Mouse (Mus musculus) left cerebral cortex, postnatal 14 days (tissue): ENCODE measurements around the gene Mrps2. TPM values are rescaled to one million over a fixed set of nuclear protein-coding genes. Genes with fewer than 3 reads are reported as not detected.
"Not testable (repeated sequence)": the region's sequence is repeated elsewhere in the genome, so short reads cannot be mapped to it uniquely, and the experiment has no call there.

Experiments
- DNase-seq, 2 experiments: peaks; one replicate each; pipeline ENCODE4 v3.0.0; 2021 to 2022; ENCODE audit warnings: low spot score in 2 of 2, mixed read lengths in 1 of 2
- intact Hi-C: fragments of 180-260 bp; cut with DNase I; formaldehyde crosslinking; loops from one replicate; pipeline ENCODE4 v1.15.1; 2025
- total RNA-seq, 2 experiments: library from RNA; stranded (reverse); gene quantifications; 2 replicates each; pipeline ENCODE4 v1.2.3; 2021

The Mrps2 gene
- total RNA-seq, 2 experiments from 2014 or later: 39.1 to 42.8 TPM

- DNase-seq: no peak
- intact Hi-C loops: no loop called here
These were observed 790 bp downstream of the Mrps2 start for GRCm38 (mm10) chr2:28468486-28469225.

GRCm38 (mm10) chr2:28469461-28469860 lies 1.6 kb downstream of the Mrps2 start:
- intact Hi-C loops: no loop called here
- no peak for DNase-seq

GRCm38 (mm10) chr2:28470591-28470990 lies 2.7 kb downstream of the Mrps2 start:
- intact Hi-C loops: no loop called here
- no peak for DNase-seq

- DNase-seq, intact Hi-C loops: not testable (repeated sequence)
These were observed 4.1 kb downstream of the Mrps2 start for GRCm38 (mm10) chr2:28472011-28472410.

- intact Hi-C loops, DNase-seq: not testable (repeated sequence)
These were observed 10.1 kb downstream of the Mrps2 start for GRCm38 (mm10) chr2:28477993-28478392.

- intact Hi-C loops: no loop called here
- no peak for DNase-seq
These were observed 11.6 kb downstream of the Mrps2 start for GRCm38 (mm10) chr2:28479208-28480204.

GRCm38 (mm10) chr2:28483861-28484260 lies 16.0 kb downstream of the Mrps2 start:
- no peak for DNase-seq
- intact Hi-C loops: no loop called here

- intact Hi-C loops: no loop called here
- no peak for DNase-seq
These were observed 26.7 kb downstream of the Mrps2 start for GRCm38 (mm10) chr2:28494521-28494920.

- intact Hi-C loops: no loop called here
- DNase-seq: peak; percentile 38 to 52
These were observed 27.4 kb downstream of the Mrps2 start for GRCm38 (mm10) chr2:28495207-28495756.

- intact Hi-C loops: no loop called here
- DNase-seq: no peak
These were observed 28.1 kb downstream of the Mrps2 start for GRCm38 (mm10) chr2:28495801-28496595.

GRCm38 (mm10) chr2:28496671-28497070 lies 28.8 kb downstream of the Mrps2 start, which contains the start of gene Gbgt1:
Gene Gbgt1, plus strand, starts transcription at chr2:28496891.
- intact Hi-C loops: no loop called here
- DNase-seq: no peak

GRCm38 (mm10) chr2:28497561-28497960 lies 29.7 kb downstream of the Mrps2 start:
- intact Hi-C loops: no loop called here

GRCm38 (mm10) chr2:28498431-28498830 lies 30.6 kb downstream of the Mrps2 start:
- no peak for DNase-seq
- intact Hi-C loops: no loop called here

More at GRCm38 (mm10) chr2:28497561-28497960, 29.7 kb downstream of the Mrps2 start:
- DNase-seq: no peak

- intact Hi-C loops: no loop called here
- no peak for DNase-seq
These were observed 35.1 kb downstream of the Mrps2 start for GRCm38 (mm10) chr2:28502987-28503386.

GRCm38 (mm10) chr2:28504676-28505075 lies 36.8 kb downstream of the Mrps2 start:
- no peak for DNase-seq

GRCm38 (mm10) chr2:28505795-28506194 lies 37.9 kb downstream of the Mrps2 start, which contains the start of gene Gm10134:
Gene Gm10134, plus strand, starts transcription at chr2:28506095.
- intact Hi-C loops: no loop called here
- DNase-seq: no peak

More at GRCm38 (mm10) chr2:28504676-28505075, 36.8 kb downstream of the Mrps2 start:
- intact Hi-C loops: no loop called here

GRCm38 (mm10) chr2:28506291-28506690 lies 38.4 kb downstream of the Mrps2 start:
- DNase-seq: no peak
- intact Hi-C loops: no loop called here

- intact Hi-C loops, DNase-seq: not testable (repeated sequence)
These were observed 43.7 kb downstream of the Mrps2 start for GRCm38 (mm10) chr2:28511600-28511999.

- no peak for DNase-seq
- intact Hi-C loops: no loop called here
These were observed 45.0 kb downstream of the Mrps2 start, which contains the start of gene Ralgds for GRCm38 (mm10) chr2:28512798-28513401. Gene Ralgds, plus strand, starts transcription at chr2:28513125.
